Comparison of ENCODE assay signal across 7 mouse cellular contexts in genomic region chr14:52279747-52280120, GRCm38 (mm10). TPM values are rescaled to one million over a fixed set of nuclear protein-coding genes. Genes with fewer than 3 reads are reported as not detected.
DNase-seq lines count a peak whose midpoint lies in the region; ATAC-seq and TF ChIP-seq lines count a peak whose summit lies in the region.

No protein-coding gene starts in this region.

- DNase-seq in lung, adult 18-20 months: no peak
- no peak for DNase-seq in ovary, adult 18-20 months (ENCODE audit: low spot score)
- no peak for DNase-seq in urinary bladder, adult 2 months (ENCODE audit: low spot score)

- no peak for TF ChIP-seq POLR2A in small intestine, adult 2 months (IDR thresholded peaks at IDR 0.05; ENCODE audit: low read depth, low read length)

- H3K27ac ChIP-seq in lung, embryonic 16.5 days (ENCODE audit: low read length): peak overlapping the region; percentile 78
- H3K27ac ChIP-seq in embryonic facial prominence, embryonic 15.5 days (replicated peaks): peak overlapping the region; percentile 74
- H3K27ac ChIP-seq in limb, embryonic 12.5 days: peak overlapping the region; percentile 77
- H3K27ac ChIP-seq in small intestine, adult 2 months (ENCODE audit: insufficient read depth, low read depth, low read length): peak overlapping the region; percentile 77

- peak overlapping the region; percentile 93 for H3K4me3 ChIP-seq in lung, embryonic 16.5 days (ENCODE audit: low read length)
- peak overlapping the region; percentile 92 for H3K4me3 ChIP-seq in embryonic facial prominence, embryonic 15.5 days (replicated peaks)
- peak overlapping the region; percentile 82 for H3K4me3 ChIP-seq in limb, embryonic 12.5 days (replicated peaks)
- H3K4me3 ChIP-seq in small intestine, adult 2 months (ENCODE audit: low read depth, low read length): peak overlapping the region; percentile 99

- H3K4me1 ChIP-seq in lung, embryonic 16.5 days (replicated peaks; ENCODE audit: control insufficient read depth, insufficient read depth, low read length): peaks cover 8% of the 10 kb centered on the region
- peaks cover 8% of the 10 kb centered on the region for H3K4me1 ChIP-seq in embryonic facial prominence, embryonic 15.5 days
- peaks cover 8% of the 10 kb centered on the region for H3K4me1 ChIP-seq in limb, embryonic 12.5 days (replicated peaks)
- H3K4me1 ChIP-seq in small intestine, adult 2 months (ENCODE audit: control insufficient read depth, insufficient read depth, insufficient read length, low read length): 0 out of 2 replicates have a peak, but pooled peaks cover 3% of the 10 kb centered on the region

- peak; percentile 16 for ATAC-seq in lung, embryonic 16.5 days (ENCODE audit: low read depth)
- ATAC-seq in embryonic facial prominence, embryonic 15.5 days (ENCODE audit: insufficient number of reproducible peaks, low FRiP score, low TSS enrichment, low read depth): no peak
- peak; percentile 24; the same call in 1 of the 2 replicates for ATAC-seq in limb, embryonic 12.5 days (ENCODE audit: insufficient number of reproducible peaks, insufficient read depth, low FRiP score, low TSS enrichment, low read depth)

- H3K9me3 ChIP-seq in lung, embryonic 16.5 days (ENCODE audit: control insufficient read depth, low read length): no peaks in the 10 kb centered on the region
- no peaks in the 10 kb centered on the region for H3K9me3 ChIP-seq in embryonic facial prominence, embryonic 15.5 days (replicated peaks)
- no peaks in the 10 kb centered on the region for H3K9me3 ChIP-seq in limb, embryonic 12.5 days

- peak overlapping the region; percentile 61 for H3K4me2 ChIP-seq in lung, embryonic 16.5 days (ENCODE audit: low read depth, low read length)
- H3K4me2 ChIP-seq in embryonic facial prominence, embryonic 15.5 days (replicated peaks): peak overlapping the region; percentile 60
- H3K4me2 ChIP-seq in limb, embryonic 12.5 days: peak overlapping the region; percentile 73

- peaks cover under 1% of the 10 kb centered on the region; the same call in 1 of the 2 replicates for H3K36me3 ChIP-seq in lung, embryonic 16.5 days (ENCODE audit: control insufficient read depth, insufficient read depth, low read length)
- peaks cover 2% of the 10 kb centered on the region; the same call in 1 of the 2 replicates for H3K36me3 ChIP-seq in embryonic facial prominence, embryonic 15.5 days
- H3K36me3 ChIP-seq in limb, embryonic 12.5 days: peaks cover 12% of the 10 kb centered on the region
- H3K36me3 ChIP-seq in small intestine, adult 2 months (ENCODE audit: control insufficient read depth, insufficient read depth, low read length): no peaks in the 10 kb centered on the region

- peak overlapping the region; percentile 89 for H3K9ac ChIP-seq in lung, embryonic 16.5 days (ENCODE audit: low read length)
- H3K9ac ChIP-seq in embryonic facial prominence, embryonic 15.5 days: peak overlapping the region; percentile 84
- peak overlapping the region; percentile 83 for H3K9ac ChIP-seq in limb, embryonic 12.5 days (replicated peaks)

- TF ChIP-seq CTCF in small intestine, adult 2 months (IDR thresholded peaks at IDR 0.05; ENCODE audit: extremely low read depth, insufficient read length, insufficient replicate concordance, low read depth, low read length): no peak

- H3K27me3 ChIP-seq in lung, embryonic 16.5 days (ENCODE audit: control insufficient read depth, insufficient read depth, low read depth, low read length): no peaks in the 10 kb centered on the region
- H3K27me3 ChIP-seq in embryonic facial prominence, embryonic 15.5 days: no peaks in the 10 kb centered on the region
- H3K27me3 ChIP-seq in limb, embryonic 12.5 days: no peaks in the 10 kb centered on the region
- no peaks in the 10 kb centered on the region for H3K27me3 ChIP-seq in small intestine, adult 2 months (ENCODE audit: control insufficient read depth, insufficient read depth, low read length)

- under 1% methylated on average over 20 of the region's 21 CpGs for WGBS in lung, embryonic 16.5 days
- under 1% methylated on average over 21 of the region's 21 CpGs for WGBS in embryonic facial prominence, embryonic 15.5 days
- WGBS in limb, embryonic 12.5 days: 2% methylated on average over 21 of the region's 21 CpGs
- WGBS in small intestine, adult 2 months: 1% methylated on average over 21 of the region's 21 CpGs

RNA-seq across cellular contexts. Expression of gene Rab2b, which starts 0.4 kb away (rescaled TPM):
- 17.9 and 18.6 TPM in 2 replicates for polyA plus RNA-seq in lung, embryonic 16.5 days (2015; fragmentation: Nextera tagmentation; extraction: Ambion mirVana)
- polyA plus RNA-seq in embryonic facial prominence, embryonic 15.5 days (2015; fragmentation: Nextera tagmentation; extraction: Ambion mirVana): 20.8 and 22.2 TPM in 2 replicates
- polyA plus RNA-seq in limb, embryonic 12.5 days (2016; fragmentation: Nextera tagmentation; extraction: Ambion mirVana): 23.2 and 23.5 TPM in 2 replicates
- 1.1 and 2.1 TPM in 2 replicates for polyA plus RNA-seq in small intestine, adult 2 months (2012; rRNA removed)
- 17.5 and 18.1 TPM in 2 replicates for polyA plus RNA-seq in urinary bladder, adult 2 months (2012; rRNA removed)

RNA-seq across cellular contexts. Expression of gene Tox4, which starts 0.8 kb away (rescaled TPM):
- 37.7 and 43.4 TPM in 2 replicates for polyA plus RNA-seq in lung, embryonic 16.5 days (2015; fragmentation: Nextera tagmentation; extraction: Ambion mirVana)
- polyA plus RNA-seq in embryonic facial prominence, embryonic 15.5 days (2015; fragmentation: Nextera tagmentation; extraction: Ambion mirVana): 42.8 and 43.2 TPM in 2 replicates
- 47.2 and 51.3 TPM in 2 replicates for polyA plus RNA-seq in limb, embryonic 12.5 days (2016; fragmentation: Nextera tagmentation; extraction: Ambion mirVana)
- 11.7 and 26.0 TPM in 2 replicates for polyA plus RNA-seq in small intestine, adult 2 months (2012; rRNA removed)
- 27.8 and 29.3 TPM in 2 replicates for polyA plus RNA-seq in urinary bladder, adult 2 months (2012; rRNA removed)

RNA-seq across cellular contexts. Expression of gene Chd8, which starts 22.2 kb away (rescaled TPM):
- 32.6 and 33.8 TPM in 2 replicates for polyA plus RNA-seq in lung, embryonic 16.5 days (2015; fragmentation: Nextera tagmentation; extraction: Ambion mirVana)
- 38.6 and 38.9 TPM in 2 replicates for polyA plus RNA-seq in embryonic facial prominence, embryonic 15.5 days (2015; fragmentation: Nextera tagmentation; extraction: Ambion mirVana)
- polyA plus RNA-seq in limb, embryonic 12.5 days (2016; fragmentation: Nextera tagmentation; extraction: Ambion mirVana): 49.6 and 53.7 TPM in 2 replicates
- 10.5 and 19.6 TPM in 2 replicates for polyA plus RNA-seq in small intestine, adult 2 months (2012; rRNA removed)
- 47.8 and 51.2 TPM in 2 replicates for polyA plus RNA-seq in urinary bladder, adult 2 months (2012; rRNA removed)

RNA-seq across cellular contexts. Expression of gene Mettl3, which starts 25.2 kb away (rescaled TPM):
- 42.3 and 46.1 TPM in 2 replicates for polyA plus RNA-seq in lung, embryonic 16.5 days (2015; fragmentation: Nextera tagmentation; extraction: Ambion mirVana)
- 42.1 and 44.2 TPM in 2 replicates for polyA plus RNA-seq in embryonic facial prominence, embryonic 15.5 days (2015; fragmentation: Nextera tagmentation; extraction: Ambion mirVana)
- 59.9 and 61.0 TPM in 2 replicates for polyA plus RNA-seq in limb, embryonic 12.5 days (2016; fragmentation: Nextera tagmentation; extraction: Ambion mirVana)
- 5.7 and 8.2 TPM in 2 replicates for polyA plus RNA-seq in small intestine, adult 2 months (2012; rRNA removed)
- 32.9 and 36.4 TPM in 2 replicates for polyA plus RNA-seq in urinary bladder, adult 2 months (2012; rRNA removed)

RNA-seq across cellular contexts. Expression of gene Sall2, which starts 48.8 kb away (rescaled TPM):
- polyA plus RNA-seq in lung, embryonic 16.5 days (2015; fragmentation: Nextera tagmentation; extraction: Ambion mirVana): 14.0 and 16.7 TPM in 2 replicates
- polyA plus RNA-seq in embryonic facial prominence, embryonic 15.5 days (2015; fragmentation: Nextera tagmentation; extraction: Ambion mirVana): 15.0 and 16.0 TPM in 2 replicates
- polyA plus RNA-seq in limb, embryonic 12.5 days (2016; fragmentation: Nextera tagmentation; extraction: Ambion mirVana): 30.9 and 33.7 TPM in 2 replicates
- 0.83 and 1.4 TPM in 2 replicates for polyA plus RNA-seq in small intestine, adult 2 months (2012; rRNA removed)
- 6.3 and 8.1 TPM in 2 replicates for polyA plus RNA-seq in urinary bladder, adult 2 months (2012; rRNA removed)
